Mouse (Mus musculus) G1E (cell line): ENCODE measurements around the gene Paqr5.

Experiments used
- CTCF ChIP-seq: IDR thresholded peaks from 2 replicates; pipeline ENCODE4 v1.5.1; 2012; ENCODE audit warnings: low read depth, low read length, inconsistent platforms, mixed read lengths
- GATA1 ChIP-seq: IDR thresholded peaks from 2 replicates; pipeline ENCODE4 v1.6.1; 2012; ENCODE audit warnings: borderline replicate concordance, low read length, inconsistent platforms, mixed read lengths
- POLR2AphosphoS5 ChIP-seq: IDR thresholded peaks from 2 replicates; pipeline ENCODE4 v1.6.1; 2012; ENCODE audit warnings: low read depth, low read length, inconsistent platforms; ENCODE audit not compliant: insufficient replicate concordance
- TAL1 ChIP-seq: conservative IDR thresholded peaks from 2 replicates; pipeline ENCODE4 v1.6.1; 2012; ENCODE audit warnings: low read depth, low read length, inconsistent platforms, mixed read lengths

DNA sequence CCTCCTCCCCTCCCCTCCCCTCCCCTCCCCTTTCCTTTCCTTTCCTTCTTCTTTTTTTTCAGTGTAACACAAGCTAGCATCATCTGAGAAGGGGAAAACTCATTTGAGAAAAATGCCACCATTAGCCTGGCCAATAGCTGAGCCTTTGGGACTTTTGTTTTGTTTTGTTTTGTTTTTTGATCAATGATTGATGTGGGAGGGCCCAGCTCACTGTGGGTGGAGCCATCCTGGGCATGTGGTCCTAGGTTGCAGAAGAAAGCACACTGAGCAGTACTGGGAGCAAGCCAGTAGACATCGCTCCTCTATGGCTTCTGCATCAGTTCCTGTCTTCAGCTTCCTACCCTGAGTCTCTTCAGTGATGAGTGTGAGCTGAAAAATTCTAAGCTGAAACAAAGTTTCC, 9.2 kb upstream of the Paqr5 start:
- no peak for TF ChIP-seq CTCF
- TF ChIP-seq GATA1, result no peak
- no peak for TF ChIP-seq POLR2AphosphoS5
- TF ChIP-seq TAL1, result no peak
